Mouse (Mus musculus) spleen, adult 18-20 months (tissue): ENCODE data around the gene Ip6k2.

Source experiments
- DNase-seq, 2 experiments: peaks; one replicate each; pipeline ENCODE4 v3.0.0; 2022; ENCODE audit warnings: mixed read lengths in 2 of 2

The Ip6k2 gene

DNA sequence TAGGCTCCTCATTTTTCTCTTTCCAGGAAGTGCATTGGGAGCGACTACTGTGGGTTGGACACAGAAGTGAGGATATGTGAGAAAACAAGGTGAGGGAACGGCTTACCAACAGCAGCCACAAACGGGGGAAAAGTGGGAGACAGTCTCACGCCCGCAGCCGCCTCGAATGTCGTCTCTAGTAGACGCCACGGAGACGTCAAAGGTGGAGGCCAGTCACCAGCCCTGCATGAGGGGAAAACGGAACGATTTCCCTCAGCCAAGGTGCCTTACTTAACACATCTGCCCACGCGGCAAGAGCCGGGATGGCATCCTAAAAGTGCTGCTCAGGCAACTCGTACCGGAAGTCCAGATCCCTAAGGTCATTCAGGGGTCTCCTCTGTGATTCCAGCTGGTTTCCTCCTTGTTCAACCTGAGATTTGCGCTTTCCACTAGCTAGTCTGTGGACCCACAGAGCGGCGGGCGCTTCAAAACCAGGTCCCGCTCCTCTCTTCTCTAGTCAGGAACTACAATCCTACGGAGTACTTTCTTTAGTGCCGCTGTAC lies 40.6 kb downstream of the Ip6k2 start:
- no peak for DNase-seq

DNA sequence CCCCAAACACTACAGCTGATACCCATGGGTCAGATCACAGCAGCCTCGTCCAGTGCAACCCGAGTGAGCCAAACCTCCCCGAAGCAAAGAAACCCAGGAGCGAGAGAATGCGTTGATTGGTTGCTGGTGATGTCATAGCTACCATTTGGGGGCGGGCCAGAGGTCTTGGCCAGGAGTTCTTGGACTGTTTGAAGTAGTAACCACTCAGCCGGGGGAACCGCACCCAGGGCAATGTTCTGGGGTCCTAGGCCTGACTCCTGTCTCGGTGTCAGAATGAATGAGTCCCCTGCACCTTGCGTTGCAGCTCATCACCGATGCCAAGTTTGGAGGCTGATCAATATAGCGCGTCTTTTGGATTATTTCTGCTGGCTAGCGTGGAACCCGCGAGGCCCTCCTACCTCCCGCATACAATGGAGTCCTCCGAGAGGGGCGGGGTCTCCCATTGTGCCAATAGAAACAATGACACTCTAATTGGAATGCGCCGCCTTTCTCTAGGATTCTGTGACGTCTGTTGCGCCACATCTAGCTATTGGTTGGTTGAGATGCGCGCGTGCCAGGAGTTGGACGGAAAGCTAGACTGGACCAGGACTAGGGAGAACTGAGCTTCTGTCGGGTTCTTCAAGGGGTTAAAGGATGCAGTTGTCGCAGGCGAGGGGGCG lies 41.3 kb downstream of the Ip6k2 start:
- DNase-seq: no peak

DNA sequence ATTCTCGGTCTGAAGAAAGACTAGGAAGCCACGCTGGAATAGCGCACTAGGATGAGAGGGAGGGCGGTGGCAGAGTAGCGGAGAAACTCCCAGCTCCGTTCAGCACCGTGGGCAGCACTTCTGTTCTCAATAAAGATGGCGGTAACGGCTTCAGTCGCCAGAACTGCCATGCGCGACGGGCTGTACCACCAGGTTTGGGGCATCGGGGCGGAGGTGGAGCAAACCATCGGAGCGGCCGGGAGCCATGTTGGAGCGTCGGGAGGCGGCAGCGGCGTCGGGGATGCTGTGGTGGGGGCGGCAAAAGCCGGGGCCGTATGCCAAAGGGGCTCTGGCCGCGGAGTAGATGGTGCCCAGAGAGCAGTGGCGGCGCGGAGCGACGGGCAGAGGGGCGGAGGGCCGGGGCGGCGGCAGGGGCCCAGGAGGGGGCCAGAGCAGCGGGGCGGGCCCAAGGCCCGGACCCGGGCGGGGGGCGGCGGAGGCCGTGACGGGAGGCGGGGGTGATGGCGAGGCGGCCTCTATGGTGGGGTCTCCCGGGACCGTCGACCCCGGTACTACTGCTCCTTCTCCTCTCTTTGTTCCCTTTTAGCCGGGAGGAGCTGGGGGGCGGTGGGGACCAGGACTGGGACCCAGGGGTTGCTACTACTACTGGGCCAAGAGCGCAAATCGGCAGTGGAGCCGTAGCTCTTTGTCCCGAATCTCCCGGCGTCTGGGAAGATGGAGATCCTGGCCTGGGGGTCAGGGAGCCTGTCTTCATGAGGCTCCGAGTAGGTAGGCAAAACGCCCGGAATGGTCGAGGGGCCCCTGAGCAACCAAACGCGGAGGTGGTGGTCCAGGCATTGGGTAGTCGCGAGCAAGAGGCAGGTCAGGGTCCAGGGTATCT lies 42.5 kb downstream of the Ip6k2 start, which contains the start of gene Celsr3:
TSS of gene Celsr3 (plus strand) at position 501 of the 880 bp plus-strand sequence.
- DNase-seq: no peak

DNA sequence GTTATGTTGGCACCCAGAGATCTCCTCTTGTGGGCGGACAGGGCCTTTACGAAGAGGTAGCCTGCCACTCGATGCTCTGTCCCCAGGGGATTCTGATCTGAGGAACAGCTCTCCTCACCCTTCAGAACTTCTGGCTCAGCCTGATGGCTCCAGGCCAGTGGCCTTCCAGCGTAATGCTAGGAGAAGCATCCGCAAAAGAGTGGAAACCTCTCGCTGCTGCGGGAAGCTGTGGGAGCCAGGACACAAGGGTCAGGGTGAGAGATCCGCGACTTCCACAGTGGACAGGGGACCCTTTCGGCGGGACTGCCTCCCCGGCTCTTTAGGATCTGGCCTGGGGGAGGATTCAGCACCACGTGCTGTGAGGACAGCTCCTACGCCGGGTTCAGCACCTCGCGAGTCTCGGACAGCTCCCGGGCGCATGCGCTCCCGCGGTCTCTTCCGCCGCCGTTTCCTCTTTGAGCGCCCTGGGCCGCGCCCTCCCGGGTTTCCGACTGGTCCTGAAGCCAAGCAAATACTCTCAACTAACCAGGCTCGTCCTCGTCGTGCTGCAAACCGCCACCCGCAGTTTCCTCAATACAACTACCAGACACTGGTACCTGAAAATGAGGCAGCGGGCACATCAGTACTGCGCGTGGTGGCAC lies 43.2 kb downstream of the Ip6k2 start:
- DNase-seq: peak; percentile 53 to 68

DNA sequence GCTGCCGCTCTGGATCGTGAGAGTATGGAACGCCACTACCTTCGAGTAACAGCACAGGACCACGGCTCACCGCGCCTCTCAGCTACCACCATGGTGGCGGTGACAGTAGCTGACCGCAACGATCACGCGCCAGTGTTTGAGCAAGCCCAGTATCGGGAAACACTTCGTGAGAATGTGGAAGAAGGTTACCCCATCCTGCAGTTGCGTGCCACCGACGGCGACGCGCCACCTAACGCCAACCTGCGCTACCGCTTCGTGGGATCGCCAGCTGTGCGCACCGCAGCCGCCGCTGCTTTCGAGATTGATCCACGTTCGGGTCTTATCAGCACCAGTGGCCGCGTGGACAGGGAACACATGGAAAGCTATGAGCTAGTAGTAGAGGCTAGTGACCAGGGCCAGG lies 43.9 kb downstream of the Ip6k2 start:
- DNase-seq: no peak

DNA sequence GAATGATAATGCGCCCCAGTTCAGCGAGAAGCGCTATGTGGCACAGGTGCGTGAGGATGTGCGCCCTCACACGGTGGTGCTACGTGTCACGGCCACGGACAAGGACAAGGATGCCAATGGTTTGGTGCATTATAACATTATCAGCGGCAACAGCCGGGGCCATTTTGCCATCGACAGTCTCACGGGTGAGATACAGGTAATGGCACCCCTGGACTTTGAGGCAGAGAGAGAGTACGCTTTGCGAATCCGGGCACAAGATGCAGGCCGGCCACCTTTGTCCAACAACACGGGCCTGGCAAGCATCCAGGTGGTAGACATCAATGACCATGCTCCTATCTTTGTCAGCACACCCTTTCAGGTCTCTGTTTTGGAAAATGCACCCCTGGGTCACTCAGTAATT lies 44.3 kb downstream of the Ip6k2 start:
- DNase-seq: no peak

DNA sequence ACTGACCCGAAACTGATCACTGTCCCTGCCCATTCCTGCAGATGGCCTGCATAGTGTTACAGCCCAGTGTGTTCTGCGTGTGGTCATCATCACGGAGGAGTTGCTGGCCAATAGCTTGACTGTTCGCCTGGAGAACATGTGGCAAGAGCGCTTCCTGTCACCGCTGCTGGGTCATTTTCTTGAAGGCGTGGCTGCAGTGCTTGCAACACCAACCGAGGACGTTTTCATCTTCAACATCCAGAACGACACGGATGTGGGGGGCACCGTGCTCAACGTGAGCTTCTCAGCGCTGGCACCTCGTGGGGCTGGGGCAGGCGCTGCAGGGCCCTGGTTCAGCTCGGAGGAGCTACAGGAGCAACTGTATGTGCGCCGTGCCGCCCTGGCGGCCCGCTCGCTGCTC lies 48.0 kb downstream of the Ip6k2 start:
- no peak for DNase-seq

DNA sequence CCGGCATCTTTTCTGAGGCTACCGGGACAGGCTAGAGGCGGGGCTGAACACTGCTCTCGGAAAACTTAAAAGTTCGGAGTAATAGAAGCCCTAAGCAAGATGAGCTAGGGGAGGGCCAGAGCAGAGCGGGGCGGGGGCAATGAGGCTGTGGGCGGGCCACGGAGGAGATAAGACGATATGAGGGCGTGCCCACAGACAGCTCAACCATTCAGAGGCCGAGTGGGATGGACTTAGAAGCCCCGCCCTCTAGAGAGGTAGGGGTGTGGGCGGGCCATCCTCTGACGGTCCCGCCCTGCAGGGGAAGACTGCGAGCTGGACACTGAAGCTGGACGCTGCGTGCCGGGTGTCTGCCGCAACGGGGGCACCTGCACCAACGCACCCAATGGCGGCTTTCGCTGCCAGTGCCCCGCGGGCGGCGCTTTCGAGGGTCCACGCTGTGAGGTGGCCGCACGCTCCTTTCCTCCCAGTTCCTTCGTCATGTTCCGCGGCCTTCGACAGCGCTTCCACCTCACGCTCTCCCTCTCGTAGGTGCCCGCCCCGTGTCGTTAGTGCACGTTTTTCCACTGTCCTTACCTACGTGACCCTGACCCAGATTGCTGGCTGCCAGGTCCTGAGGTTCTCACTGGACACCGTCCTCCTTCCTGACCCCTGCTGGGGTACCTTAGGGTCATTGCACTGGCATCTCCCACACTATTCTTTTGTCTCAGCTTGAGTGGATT lies 49.0 kb downstream of the Ip6k2 start:
- DNase-seq: peak; percentile 75 to 77

DNA sequence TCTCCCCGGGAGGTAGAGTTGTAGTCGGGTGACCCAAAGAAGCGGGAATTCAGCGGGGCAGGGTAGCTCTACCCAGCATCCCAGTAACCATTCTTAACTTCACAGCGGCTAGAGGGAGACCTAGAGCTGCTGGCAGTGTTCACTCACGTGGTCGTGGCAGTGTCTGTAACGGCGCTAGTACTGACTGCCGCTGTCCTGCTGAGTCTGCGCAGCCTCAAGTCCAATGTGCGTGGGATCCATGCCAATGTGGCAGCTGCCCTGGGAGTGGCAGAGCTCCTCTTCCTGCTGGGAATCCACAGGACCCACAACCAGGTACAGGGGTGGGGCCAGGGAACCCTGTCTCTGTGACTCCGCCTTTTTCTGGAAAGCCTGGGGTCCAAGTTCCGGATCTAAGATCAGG lies 59.4 kb downstream of the Ip6k2 start:
- no peak for DNase-seq

DNA sequence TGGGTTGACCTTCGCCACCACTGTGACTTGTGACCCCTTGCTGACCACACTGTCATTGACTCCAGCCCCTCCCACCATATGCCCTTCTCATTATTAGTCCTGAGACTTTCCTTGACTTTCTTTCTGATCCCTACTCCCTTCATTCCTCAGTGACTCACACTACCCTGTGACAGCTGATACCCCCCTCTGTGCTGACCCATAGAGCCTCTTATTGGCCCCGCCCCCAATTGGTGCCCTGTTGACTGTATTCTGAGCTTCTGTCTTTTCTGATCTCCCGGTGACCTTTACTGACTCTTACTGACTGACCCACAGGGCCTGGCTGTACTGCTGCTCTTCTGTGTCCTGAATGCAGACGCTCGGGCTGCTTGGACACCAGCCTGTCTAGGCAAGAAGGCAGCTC lies 61.8 kb downstream of the Ip6k2 start:
- DNase-seq: no peak

DNA sequence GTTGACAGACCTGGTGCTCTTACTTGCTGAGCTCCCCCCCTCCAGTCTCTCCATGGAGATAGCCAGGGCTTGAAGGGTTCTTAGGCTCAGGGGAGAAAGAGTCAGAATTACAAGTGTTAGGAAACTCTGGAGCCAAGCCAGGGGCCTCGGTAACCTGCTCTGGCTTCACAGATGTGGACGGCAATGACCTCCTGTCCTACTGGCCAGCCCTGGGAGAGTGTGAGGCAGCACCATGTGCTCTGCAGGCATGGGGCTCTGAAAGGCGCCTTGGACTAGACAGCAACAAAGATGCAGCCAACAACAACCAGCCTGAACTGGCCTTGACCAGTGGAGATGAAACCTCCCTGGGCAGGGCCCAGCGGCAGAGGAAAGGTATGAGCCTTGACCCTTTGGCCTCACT lies 63.8 kb downstream of the Ip6k2 start:
- DNase-seq: no peak

DNA sequence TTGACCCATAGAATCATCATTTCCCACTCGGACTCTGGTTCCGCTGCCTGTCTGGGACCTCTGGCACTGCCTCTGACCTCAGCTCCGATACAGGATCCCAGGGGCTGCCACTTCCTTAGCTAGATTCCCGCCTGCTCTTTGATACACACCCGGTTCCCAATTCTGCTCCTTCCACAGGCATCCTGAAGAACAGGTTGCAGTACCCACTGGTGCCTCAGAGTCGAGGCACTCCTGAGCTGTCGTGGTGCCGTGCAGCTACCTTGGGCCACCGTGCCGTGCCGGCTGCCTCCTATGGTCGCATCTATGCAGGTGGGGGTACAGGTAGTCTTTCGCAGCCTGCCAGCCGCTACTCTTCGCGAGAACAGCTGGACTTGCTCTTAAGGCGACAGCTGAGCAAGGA lies 64.8 kb downstream of the Ip6k2 start:
- DNase-seq: no peak

DNA sequence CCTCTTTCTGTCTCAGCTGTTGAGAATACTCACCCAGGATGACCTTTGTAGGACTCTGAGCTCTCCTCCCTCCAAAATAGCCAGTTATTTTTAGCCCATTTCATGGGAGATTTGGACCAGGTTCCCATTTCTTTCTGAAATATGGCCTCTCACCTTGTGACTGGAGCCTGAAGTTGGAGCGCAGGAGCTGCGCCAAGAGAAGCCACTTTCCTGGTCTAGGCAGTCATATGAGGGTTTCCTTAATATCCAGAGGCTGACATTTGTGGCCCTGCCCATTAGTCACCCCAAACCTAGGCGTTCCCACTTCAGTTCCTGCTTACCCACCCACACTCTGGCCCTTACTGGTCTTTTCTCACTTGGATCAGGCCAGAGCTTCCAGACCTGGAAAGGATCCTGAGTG lies 69.4 kb downstream of the Ip6k2 start, which contains the start of gene Slc26a6:
TSS of gene Slc26a6 (plus strand) at position 308 of the 400 bp plus-strand sequence.
- no peak for DNase-seq

DNA sequence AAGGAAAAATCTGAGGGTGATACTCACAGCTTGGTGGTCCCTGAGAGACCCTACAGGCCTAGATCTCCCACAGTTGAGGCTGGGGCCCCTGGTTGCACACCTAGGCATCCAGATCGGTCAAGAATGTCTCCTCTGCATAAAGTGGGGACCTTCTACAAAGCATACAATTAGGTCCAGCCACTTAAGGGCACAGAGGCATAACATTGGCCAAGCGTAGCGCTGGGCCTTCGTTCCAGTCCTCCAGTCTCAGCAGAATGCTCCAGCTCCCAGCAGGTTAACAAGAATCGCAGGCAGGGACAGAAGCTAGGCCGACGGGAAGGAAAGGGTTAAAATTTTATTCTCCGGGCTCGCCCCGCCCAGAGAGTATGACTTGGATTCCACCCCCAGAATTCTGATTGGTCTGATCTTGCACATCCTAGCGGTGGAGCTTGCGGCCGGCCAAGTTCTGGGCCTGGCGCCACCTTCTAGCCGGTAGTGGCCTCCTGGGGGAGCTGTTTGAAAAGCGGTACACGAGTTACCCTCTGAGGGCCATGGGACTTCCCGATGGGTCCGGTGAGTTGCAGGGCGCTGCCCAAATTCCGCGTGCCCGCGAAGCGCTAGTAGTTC lies 70.1 kb downstream of the Ip6k2 start:
- DNase-seq: peak; percentile 84 to 86

DNA sequence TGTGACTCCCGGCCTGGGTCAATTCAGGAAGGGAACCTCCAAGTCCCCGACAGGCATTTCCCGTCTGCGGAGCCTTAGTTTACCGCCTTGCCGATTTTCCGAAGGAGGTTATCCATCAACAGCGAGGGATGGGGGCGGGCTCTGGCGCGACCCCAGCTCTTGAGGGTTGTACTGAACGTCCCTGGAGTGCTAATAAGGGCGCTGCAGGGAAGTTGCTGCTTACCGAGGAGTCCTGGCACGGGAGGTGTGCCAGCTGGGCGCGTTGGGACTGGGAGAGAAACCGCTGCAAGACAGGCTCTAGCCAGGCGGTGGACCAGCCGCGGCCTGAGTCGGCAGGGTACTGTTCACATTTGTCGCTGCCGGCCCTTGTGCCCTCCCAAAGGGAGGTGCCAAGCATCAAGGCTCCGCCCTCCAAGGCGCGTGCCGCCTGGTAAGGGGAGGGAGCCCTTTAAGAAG lies 70.7 kb downstream of the Ip6k2 start:
- DNase-seq: peak; percentile 75 to 83

DNA sequence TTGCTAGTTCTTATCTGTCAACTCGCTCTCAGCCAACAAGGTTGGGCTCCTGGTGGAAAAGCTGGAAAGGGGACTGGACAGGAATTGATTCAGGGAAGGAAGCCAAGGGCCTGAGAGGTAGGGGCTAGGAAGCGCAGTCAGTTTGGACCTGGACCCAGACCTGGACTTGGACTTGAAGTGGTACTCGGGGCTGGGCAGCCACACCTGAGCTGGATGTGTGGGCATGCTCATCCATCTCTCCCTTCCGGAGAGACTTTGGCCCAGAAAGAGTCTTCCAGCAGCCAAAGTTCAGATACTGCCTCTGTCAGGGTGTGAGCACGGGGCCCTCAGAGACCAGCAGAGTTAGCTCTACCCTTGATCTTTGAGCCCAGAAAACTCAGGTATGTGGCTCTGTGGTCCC lies 71.7 kb downstream of the Ip6k2 start:
- DNase-seq: no peak
